Mouse (Mus musculus) lung, embryonic 16.5 days (tissue): ENCODE measurements around the gene St3gal4. TPM values are rescaled to one million over a fixed set of nuclear protein-coding genes. Genes with fewer than 3 reads are reported as not detected.

Experiments used
- ATAC-seq: fragments of 200-750 bp; cut with Nextera tagmentation; 2 replicates; pipeline ENCODE4 v1.8.0; 2017; ENCODE audit warnings: low read depth, mild to moderate bottlenecking, moderate library complexity
- H3K27ac ChIP-seq: fragments of 300-500 bp; sonication (generic); 2 replicates; pipeline ENCODE4 v1.5.1; 2014; ENCODE audit warnings: mild to moderate bottlenecking, control low read depth, low read length
- H3K27me3 ChIP-seq: fragments of 300-500 bp; sonication (generic); 2 replicates; pipeline ENCODE4 v1.6.1; 2014; ENCODE audit warnings: low read depth, low read length, mixed read lengths; ENCODE audit not compliant: control insufficient read depth, insufficient read depth
- H3K36me3 ChIP-seq: fragments of 300-500 bp; sonication (generic); 2 replicates; pipeline ENCODE4 v1.6.1; 2014; ENCODE audit warnings: low read length; ENCODE audit not compliant: control insufficient read depth, insufficient read depth
- H3K4me1 ChIP-seq: fragments of 300-500 bp; sonication (generic); replicated peaks from 2 replicates; pipeline ENCODE4 v1.6.1; 2014; ENCODE audit warnings: low read length, mixed read lengths; ENCODE audit not compliant: control insufficient read depth, insufficient read depth
- H3K4me2 ChIP-seq: fragments of 300-500 bp; sonication (generic); 2 replicates; pipeline ENCODE4 v1.6.1; 2014; ENCODE audit warnings: low read depth, low read length, control low read depth
- H3K4me3 ChIP-seq: fragments of 300-500 bp; sonication (generic); 2 replicates; pipeline ENCODE4 v1.5.1; 2014; ENCODE audit warnings: mild to moderate bottlenecking, low read length, control low read depth
- H3K9ac ChIP-seq: fragments of 300-500 bp; sonication (generic); 2 replicates; pipeline ENCODE4 v1.6.1; 2014; ENCODE audit warnings: low read length, control low read depth
- H3K9me3 ChIP-seq: fragments of 300-500 bp; sonication (generic); 2 replicates; pipeline ENCODE4 v1.6.1; 2016; ENCODE audit warnings: low read length; ENCODE audit not compliant: control insufficient read depth
- WGBS: fragments of 180-500 bp; shearing (Covaris S2); extraction: QIAGEN DNeasy Blood & Tissue Kit; methylation state at CpG from one replicate; pipeline ENCODE4 v1.1.7; 2014; 5-methylcytosine and 5-hydroxymethylcytosine counted together
- polyA plus RNA-seq: library from polyadenylated mRNA; unstranded; fragments of >200 nt; fragmentation: Nextera tagmentation; extraction: Ambion mirVana; gene quantifications from 2 replicates; pipeline ENCODE4 v1.2.1, GENCODE M21; 2015

St3gal4 gene
- polyA plus RNA-seq, 1 experiment from 2014 or later: 39.3 TPM

GRCm38 (mm10) chr9:35111941-35112595, 7.0 kb downstream of the St3gal4 start:
- Histone ChIP-seq H3K4me2 (peak overlapping the region; percentile 23), H3K9me3 (no peaks in the 10 kb centered on the region), H3K4me3 (peak overlapping the region; percentile 10), H3K4me1 (peaks cover 58% of the 10 kb centered on the region), H3K36me3 (no peaks in the 10 kb centered on the region), H3K27ac (no peak overlapping the region; the same call in 1 of the 2 replicates), H3K9ac (peak overlapping the region; percentile 30; the same call in 1 of the 2 replicates), H3K27me3 (no peaks in the 10 kb centered on the region)
- ATAC-seq: peak; percentile 25
- 34% methylated on average over 18 of the region's 19 CpGs for WGBS

DNA sequence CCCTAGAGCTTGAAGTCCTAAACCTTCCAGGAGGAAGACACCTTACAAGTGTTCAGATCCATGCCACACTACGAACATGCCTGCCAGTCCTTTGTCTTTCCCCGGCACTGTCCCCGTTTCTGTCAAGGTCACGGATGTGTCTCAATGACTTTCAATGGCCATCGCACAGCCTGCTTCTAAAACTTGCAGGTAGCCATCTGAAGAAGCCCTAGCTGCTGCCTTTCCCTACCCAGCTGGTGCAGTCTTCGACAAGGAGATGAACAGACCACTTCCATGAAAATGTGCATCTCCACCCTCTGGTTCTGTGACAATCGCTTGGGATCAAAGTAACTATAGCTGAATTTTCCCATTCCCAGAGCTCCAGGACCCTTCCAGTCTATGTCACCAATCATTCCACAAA, 7.6 kb downstream of the St3gal4 start:
- no peak for ATAC-seq
- Histone ChIP-seq H3K4me2 (peak overlapping the region; percentile 23; the same call in 1 of the 2 replicates), H3K27ac (peak overlapping the region; percentile 0; the same call in 1 of the 2 replicates), H3K9me3 (no peaks in the 10 kb centered on the region), H3K27me3 (no peaks in the 10 kb centered on the region), H3K4me1 (peaks cover 60% of the 10 kb centered on the region), H3K4me3 (no peak overlapping the region), H3K9ac (peak overlapping the region; percentile 30; the same call in 1 of the 2 replicates), H3K36me3 (no peaks in the 10 kb centered on the region)
- 77% methylated on average over 7 of the region's 7 CpGs for WGBS

GRCm38 (mm10) chr9:35110567-35110966, 8.5 kb downstream of the St3gal4 start:
- H3K36me3 ChIP-seq: no peaks in the 10 kb centered on the region
- H3K9ac ChIP-seq: no peak overlapping the region
- no peaks in the 10 kb centered on the region for H3K9me3 ChIP-seq
- no peak overlapping the region for H3K4me2 ChIP-seq
- peak overlapping the region; percentile 3; the same call in 1 of the 2 replicates for H3K27ac ChIP-seq
- peaks cover 63% of the 10 kb centered on the region for H3K4me1 ChIP-seq
- no peak for ATAC-seq
- no peaks in the 10 kb centered on the region for H3K27me3 ChIP-seq
- WGBS: 53% methylated on average over 4 of the region's 4 CpGs
- H3K4me3 ChIP-seq: no peak overlapping the region

- Histone ChIP-seq H3K27ac (peak overlapping the region; percentile 82), H3K4me3 (no peak overlapping the region), H3K9ac (no peak overlapping the region), H3K4me2 (no peak overlapping the region), H3K9me3 (no peaks in the 10 kb centered on the region), H3K4me1 (peaks cover 64% of the 10 kb centered on the region), H3K27me3 (no peaks in the 10 kb centered on the region), H3K36me3 (no peaks in the 10 kb centered on the region)
- WGBS: 80% methylated on average over 5 of the region's 5 CpGs
- ATAC-seq: no peak
Observed at GRCm38 (mm10) chr9:35110051-35110450, 9.0 kb downstream of the St3gal4 start.

DNA sequence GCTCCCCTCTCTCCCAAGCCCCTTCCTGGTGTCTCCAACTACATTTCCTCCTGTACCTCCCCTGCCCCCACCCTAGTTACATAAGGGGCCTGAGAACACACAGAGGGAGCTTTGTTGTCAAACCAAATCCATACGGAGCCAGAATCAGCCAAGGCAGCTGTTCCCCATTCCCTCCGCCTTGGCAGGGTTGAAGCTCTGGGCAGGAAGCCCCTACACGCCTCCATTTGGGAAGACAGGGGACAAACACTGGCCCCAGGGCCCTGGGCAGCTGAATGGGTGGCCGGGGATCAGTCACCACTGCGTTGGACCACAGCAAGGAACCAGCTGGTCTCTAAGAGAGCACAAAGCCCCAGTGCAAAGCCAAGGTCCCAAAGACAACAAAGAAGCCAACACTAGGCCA, 10.2 kb downstream of the St3gal4 start:
- Histone ChIP-seq H3K36me3 (no peaks in the 10 kb centered on the region), H3K4me3 (no peak overlapping the region), H3K27me3 (no peaks in the 10 kb centered on the region), H3K4me1 (peaks cover 58% of the 10 kb centered on the region), H3K9ac (no peak overlapping the region), H3K4me2 (no peak overlapping the region), H3K27ac (peak overlapping the region; percentile 82), H3K9me3 (no peaks in the 10 kb centered on the region)
- ATAC-seq: peak; percentile 91
- 34% methylated on average over 5 of the region's 5 CpGs for WGBS

DNA sequence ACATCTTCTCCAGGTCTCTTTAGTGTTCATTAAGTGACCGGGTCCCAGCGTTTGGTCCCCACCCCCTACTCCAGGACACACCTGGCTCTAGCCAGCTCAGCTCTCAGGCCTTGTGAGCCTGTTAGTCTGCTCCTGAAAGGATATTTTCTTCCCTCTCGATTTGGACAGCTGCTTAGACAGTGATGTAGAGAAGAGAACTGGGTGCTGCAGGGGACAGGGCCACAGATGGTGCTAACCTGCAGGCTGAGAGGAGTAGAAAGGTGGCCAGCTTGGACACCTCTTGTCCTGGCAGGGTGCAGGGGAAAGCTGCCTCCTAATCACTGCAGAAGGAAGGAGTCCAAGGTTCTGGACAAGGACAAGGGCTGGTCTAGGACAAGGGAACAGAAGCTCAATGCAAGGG, 11.0 kb downstream of the St3gal4 start:
- Histone ChIP-seq H3K27ac (peak overlapping the region; percentile 82; the same call in 1 of the 2 replicates), H3K9me3 (no peaks in the 10 kb centered on the region), H3K27me3 (no peaks in the 10 kb centered on the region), H3K36me3 (no peaks in the 10 kb centered on the region), H3K9ac (no peak overlapping the region), H3K4me3 (no peak overlapping the region), H3K4me1 (peaks cover 58% of the 10 kb centered on the region), H3K4me2 (no peak overlapping the region)
- WGBS: 67% methylated on average over 3 of the region's 3 CpGs
- no peak for ATAC-seq

DNA sequence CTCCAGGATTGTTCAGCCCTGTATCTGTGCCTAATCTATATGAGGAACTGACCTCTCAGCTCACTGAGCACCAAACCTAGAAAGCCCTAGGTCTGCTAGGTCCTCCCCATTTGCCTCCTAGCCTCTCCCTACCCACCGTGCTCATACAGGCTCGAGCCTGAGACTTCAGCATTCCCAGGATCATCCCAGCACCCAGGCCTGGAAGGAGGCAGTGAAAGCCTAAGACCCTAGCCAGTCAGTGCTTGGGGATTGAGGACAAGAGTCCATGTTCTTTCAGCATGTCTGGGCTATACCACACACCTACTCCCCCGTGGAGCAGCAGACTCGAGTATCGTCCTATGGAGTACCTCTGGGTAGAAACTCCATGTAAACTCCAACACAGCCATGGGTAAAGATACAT, 11.7 kb downstream of the St3gal4 start:
- H3K4me3 ChIP-seq: no peak overlapping the region
- no peak overlapping the region for H3K4me2 ChIP-seq
- 88% methylated on average over 5 of the region's 5 CpGs for WGBS
- H3K36me3 ChIP-seq: no peaks in the 10 kb centered on the region
- H3K4me1 ChIP-seq: peaks cover 58% of the 10 kb centered on the region
- no peak overlapping the region for H3K9ac ChIP-seq
- H3K27ac ChIP-seq: no peak overlapping the region
- H3K27me3 ChIP-seq: no peaks in the 10 kb centered on the region
- no peak for ATAC-seq
- H3K9me3 ChIP-seq: no peaks in the 10 kb centered on the region

- WGBS: 39% methylated on average over 15 of the region's 15 CpGs
- H3K27ac ChIP-seq: peak overlapping the region; percentile 53; the same call in 1 of the 2 replicates
- no peaks in the 10 kb centered on the region for H3K36me3 ChIP-seq
- no peaks in the 10 kb centered on the region for H3K9me3 ChIP-seq
- H3K4me1 ChIP-seq: peaks cover 48% of the 10 kb centered on the region
- H3K4me2 ChIP-seq: no peak overlapping the region
- H3K9ac ChIP-seq: peak overlapping the region; percentile 4; the same call in 1 of the 2 replicates
- ATAC-seq: no peak
- no peaks in the 10 kb centered on the region for H3K27me3 ChIP-seq
- H3K4me3 ChIP-seq: no peak overlapping the region
Observed at GRCm38 (mm10) chr9:35105884-35106880, 12.9 kb downstream of the St3gal4 start.

GRCm38 (mm10) chr9:35105438-35105837, 13.6 kb downstream of the St3gal4 start:
- peaks cover 40% of the 10 kb centered on the region for H3K4me1 ChIP-seq
- H3K9me3 ChIP-seq: no peaks in the 10 kb centered on the region
- H3K36me3 ChIP-seq: no peaks in the 10 kb centered on the region
- no peaks in the 10 kb centered on the region for H3K27me3 ChIP-seq
- ATAC-seq: no peak
- H3K27ac ChIP-seq: no peak overlapping the region
- H3K4me2 ChIP-seq: no peak overlapping the region
- no peak overlapping the region for H3K4me3 ChIP-seq
- WGBS: 49% methylated on average over 2 of the region's 2 CpGs
- no peak overlapping the region for H3K9ac ChIP-seq
